Mouse (Mus musculus): Measurements from ENCODE around the gene Smc1b.

Smc1b gene

GRCm38 (mm10) chr15:85026197-85026596 lies 105.6 kb downstream of the Smc1b start:
- in situ Hi-C loops (cut with MboI, MseI): no loop called here

GRCm38 (mm10) chr15:85022211-85022610 lies 109.6 kb downstream of the Smc1b start:
- in situ Hi-C loops (cut with MboI, MseI): no loop called here

GRCm38 (mm10) chr15:85016951-85017664 lies 114.7 kb downstream of the Smc1b start, which contains the start of gene Upk3a:
TSS of gene Upk3a (plus strand) at chr15:85017141.
- in situ Hi-C loops (cut with MboI, MseI): no loop called here

- in situ Hi-C loops (cut with MboI, MseI): no loop called here
Measured at GRCm38 (mm10) chr15:85015771-85016170, 116.0 kb downstream of the Smc1b start.

Measured in T-helper 1 cell (primary cell).